Mouse (Mus musculus): ENCODE measurements around the gene Sbf2. TPM values are rescaled to one million over a fixed set of nuclear protein-coding genes. Genes with fewer than 3 reads are reported as not detected.

Sbf2 gene
- polyA plus RNA-seq, 1 experiment from 2014 or later, result 41.3 TPM

GRCm38 (mm10) chr7:110314401-110314890 lies 300.3 kb downstream of the Sbf2 start:
- TF ChIP-seq CTCF (IDR thresholded peaks at IDR 0.05), result no peak
- no peak for DNase-seq (ENCODE audit: low read depth, low spot score)
- in situ Hi-C loops (cut with MboI; ENCODE audit: low pct_unique_long_range_greater_than_20kb), result no loop called here
- no peak for ATAC-seq
- ChIA-PET POLR2A (interaction anchor here (1.8 kb wide), 1 partner anchor 14 kb away, joined by 5 read pairs; no protein-coding TSS in a partner anchor), CTCF (interaction anchor here (0.5 to 1.6 kb wide), 4 partner anchors 10 to 121 kb away, joined by 3 to 4 read pairs (median 3); no protein-coding TSS in a partner anchor)
- no peaks in the 10 kb centered on the region for H3K27me3 ChIP-seq

DNA sequence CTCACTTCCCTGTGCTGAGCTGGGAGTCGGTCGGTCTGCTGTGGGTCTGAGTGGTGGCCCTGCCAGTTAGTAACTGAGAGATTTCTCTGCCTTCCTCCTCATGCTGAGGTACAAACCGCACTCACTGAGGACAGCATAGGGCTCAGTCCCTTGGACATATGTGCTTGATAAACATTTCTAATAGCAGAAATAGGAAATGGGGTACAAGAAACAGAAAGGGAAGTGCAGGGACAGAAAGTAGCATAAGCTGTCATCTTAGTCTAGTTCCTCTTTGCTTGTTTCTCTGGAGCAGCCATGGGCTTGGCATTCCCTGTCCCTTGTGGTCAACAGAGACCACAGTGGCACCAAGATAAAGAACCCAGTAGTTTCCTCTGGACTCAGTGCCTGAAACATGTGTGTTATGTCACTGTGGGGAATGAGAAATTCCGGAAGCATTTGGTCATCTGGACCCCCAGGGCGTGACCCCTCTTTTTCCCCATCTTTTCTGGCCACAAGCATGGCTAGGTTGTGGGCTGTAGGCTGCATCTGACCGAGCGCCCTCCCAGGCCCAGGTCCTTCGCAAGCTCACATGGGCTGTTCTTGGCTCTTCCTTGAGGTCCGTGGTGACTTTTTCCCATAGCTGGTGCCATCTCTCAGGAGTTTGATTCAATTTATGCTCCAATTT lies 301.2 kb downstream of the Sbf2 start:
- in situ Hi-C loops (cut with MboI; ENCODE audit: low pct_unique_long_range_greater_than_20kb), result no loop called here
- DNase-seq (ENCODE audit: low read depth, low spot score) (no peak), ATAC-seq (no peak)
- CTCF ChIA-PET, result interaction anchor here (1.0 kb wide), 1 partner anchor 17 kb away, joined by 3 read pairs; no protein-coding TSS in a partner anchor
- TF ChIP-seq CTCF (IDR thresholded peaks at IDR 0.05), result no peak
- POLR2A ChIA-PET, result interaction anchor here (0.8 kb wide), 1 partner anchor 26 kb away, joined by 3 read pairs; no protein-coding TSS in a partner anchor
- no peaks in the 10 kb centered on the region for H3K27me3 ChIP-seq

DNA sequence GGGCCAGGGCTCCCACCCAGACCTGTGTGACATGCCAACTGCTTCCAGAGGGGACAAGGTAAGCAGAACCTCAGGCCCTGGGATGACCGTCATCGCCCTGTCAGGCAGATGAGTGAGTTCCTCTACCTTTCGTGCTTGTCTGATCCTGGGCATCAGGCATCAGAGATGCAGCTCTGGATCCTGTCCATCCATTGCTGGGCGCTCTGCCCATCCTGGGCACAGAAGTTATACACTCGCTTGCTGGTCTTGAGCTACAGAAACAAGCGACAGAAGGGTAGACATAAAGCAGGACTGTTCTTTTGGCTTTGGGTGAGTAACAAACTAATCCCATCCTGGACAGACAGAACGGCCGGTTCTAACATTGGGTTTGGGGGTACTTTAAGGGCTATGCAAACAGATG lies 305.5 kb downstream of the Sbf2 start:
- ATAC-seq, result no peak
- in situ Hi-C loops (cut with MboI; ENCODE audit: low pct_unique_long_range_greater_than_20kb), result no loop called here
- POLR2A ChIA-PET, result no interaction called here

DNA sequence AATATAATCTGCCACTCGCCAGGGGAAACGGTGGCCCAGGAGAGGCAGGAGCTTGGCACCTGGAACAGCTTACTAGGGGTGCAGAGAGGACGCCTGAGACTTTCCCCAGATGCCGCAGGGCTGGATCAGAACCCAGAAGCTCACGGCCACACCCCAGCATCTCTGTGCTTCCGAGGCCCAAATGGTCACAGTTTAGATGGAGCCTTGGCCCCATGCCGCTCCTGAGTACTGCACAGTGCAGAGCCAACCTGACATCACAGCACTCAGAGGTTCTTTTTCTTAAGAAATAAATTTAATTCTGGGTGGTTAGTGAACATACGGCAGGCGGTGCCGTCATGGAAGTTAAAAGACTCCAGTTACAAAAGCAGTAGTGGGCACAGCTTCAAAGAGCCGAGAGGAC lies 307.0 kb downstream of the Sbf2 start:
- H3K27me3 ChIP-seq, result no peaks in the 10 kb centered on the region
- TF ChIP-seq CTCF (IDR thresholded peaks at IDR 0.05), result no peak
- CTCF ChIA-PET, result no interaction called here
- DNase-seq (ENCODE audit: low read depth, low spot score) (no peak), ATAC-seq (no peak)
- in situ Hi-C loops (cut with MboI; ENCODE audit: low pct_unique_long_range_greater_than_20kb), result no loop called here
- POLR2A ChIA-PET, result interaction anchor here (1.0 kb wide), 1 partner anchor 10 kb away, joined by 3 read pairs; no protein-coding TSS in a partner anchor

More for the DNA sequence above, 305.5 kb downstream of the Sbf2 start:
- no peak for TF ChIP-seq CTCF (IDR thresholded peaks at IDR 0.05)
- no peaks in the 10 kb centered on the region for H3K27me3 ChIP-seq
- CTCF ChIA-PET, result interaction anchor here (1.7 kb wide), 1 partner anchor 12 kb away, joined by 3 read pairs; no protein-coding TSS in a partner anchor
- no peak for DNase-seq (ENCODE audit: low read depth, low spot score)

DNA sequence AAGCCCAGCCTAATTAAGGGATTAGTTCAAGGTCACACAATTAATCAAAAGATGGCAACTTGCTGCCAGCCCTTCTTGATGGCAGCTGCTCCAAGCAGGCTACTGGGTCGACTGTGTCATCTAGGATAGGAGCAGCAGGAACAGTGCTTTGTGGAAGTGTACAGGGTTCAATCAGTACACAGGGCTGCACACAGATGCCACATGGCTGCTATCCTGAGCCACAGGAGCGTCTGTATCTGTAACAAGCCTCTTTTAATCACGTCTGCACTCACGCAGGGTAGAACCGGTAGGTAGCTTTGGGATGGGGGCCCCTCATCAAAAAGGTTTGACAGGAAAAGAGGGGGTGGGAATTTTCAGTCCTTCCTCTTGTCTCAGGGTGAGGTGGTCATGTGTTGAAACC lies 308.4 kb downstream of the Sbf2 start:
- in situ Hi-C loops (cut with MboI; ENCODE audit: low pct_unique_long_range_greater_than_20kb), result no loop called here
- ATAC-seq (no peak), DNase-seq (ENCODE audit: low read depth, low spot score) (no peak)
- TF ChIP-seq CTCF (IDR thresholded peaks at IDR 0.05), result no peak
- ChIA-PET POLR2A (no interaction called here), CTCF (no interaction called here)
- H3K27me3 ChIP-seq, result no peaks in the 10 kb centered on the region

DNA sequence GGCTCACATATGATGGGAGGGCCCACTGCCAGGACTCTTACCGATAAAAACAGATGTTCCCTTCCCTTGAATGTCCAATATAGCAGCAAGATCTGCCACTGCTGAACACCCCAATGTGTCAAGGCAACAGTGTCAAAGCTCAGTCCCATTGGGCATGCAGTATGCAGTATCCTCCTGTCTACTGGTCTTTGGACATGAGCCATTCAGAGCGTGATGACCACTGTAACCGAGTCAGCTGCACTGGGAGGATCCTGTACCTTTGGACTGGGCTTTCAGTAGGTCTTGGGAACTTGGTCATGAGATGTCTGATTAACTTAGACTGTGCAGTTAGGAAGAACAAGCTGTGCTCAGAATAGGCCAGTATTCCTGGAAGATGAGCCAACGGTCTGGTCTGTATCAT lies 309.2 kb downstream of the Sbf2 start:
- in situ Hi-C loops (cut with MboI; ENCODE audit: low pct_unique_long_range_greater_than_20kb), result no loop called here
- POLR2A ChIA-PET, result no interaction called here
- H3K27me3 ChIP-seq, result no peaks in the 10 kb centered on the region
- DNase-seq (ENCODE audit: low read depth, low spot score), result no peak
- CTCF ChIA-PET, result no interaction called here
- no peak for TF ChIP-seq CTCF (IDR thresholded peaks at IDR 0.05)
- no peak for ATAC-seq

GRCm38 (mm10) chr7:110302886-110303285 lies 311.8 kb downstream of the Sbf2 start:
- POLR2A ChIA-PET, result no interaction called here
- ATAC-seq (no peak), DNase-seq (ENCODE audit: low read depth, low spot score) (no peak)
- in situ Hi-C loops (cut with MboI; ENCODE audit: low pct_unique_long_range_greater_than_20kb), result no loop called here
- H3K27me3 ChIP-seq, result no peaks in the 10 kb centered on the region
- CTCF ChIA-PET, result no interaction called here
- no peak for TF ChIP-seq CTCF (IDR thresholded peaks at IDR 0.05)

- in situ Hi-C loops (cut with MboI; ENCODE audit: low pct_unique_long_range_greater_than_20kb), result no loop called here
Observed at GRCm38 (mm10) chr7:110298739-110299410, 315.8 kb downstream of the Sbf2 start.

DNA sequence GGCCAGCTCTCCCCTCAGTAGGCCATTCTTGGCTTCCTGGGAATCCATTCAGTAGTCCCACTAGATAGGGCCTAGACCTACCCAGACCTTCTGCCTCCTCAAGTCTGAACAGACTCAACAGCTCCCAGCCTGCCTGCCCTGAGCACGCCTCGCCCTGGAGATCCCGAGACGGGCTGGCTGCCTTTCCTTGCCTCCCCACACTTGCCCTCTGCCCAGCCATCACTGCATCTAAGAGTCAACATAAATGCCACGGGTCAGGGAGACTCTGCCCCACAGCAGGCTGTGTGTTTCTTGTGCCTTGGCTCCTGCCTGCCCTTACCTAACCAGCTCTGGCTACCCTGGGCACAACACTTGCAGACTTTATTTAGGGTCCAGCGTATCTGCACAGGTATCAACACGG lies 316.6 kb downstream of the Sbf2 start:
- no peak for TF ChIP-seq CTCF (IDR thresholded peaks at IDR 0.05)
- H3K27me3 ChIP-seq, result no peaks in the 10 kb centered on the region
- ATAC-seq (no peak), DNase-seq (ENCODE audit: low read depth, low spot score) (no peak)
- CTCF ChIA-PET, result interaction anchor here (0.8 to 2.4 kb wide), 4 partner anchors 11 to 134 kb away, joined by 3 to 14 read pairs (median 6); no protein-coding TSS in a partner anchor
- POLR2A ChIA-PET, result interaction anchor here (0.7 to 1.3 kb wide), 4 partner anchors 9 to 13 kb away, joined by 3 to 4 read pairs (median 4); no protein-coding TSS in a partner anchor
- in situ Hi-C loops (cut with MboI; ENCODE audit: low pct_unique_long_range_greater_than_20kb), result no loop called here

More at GRCm38 (mm10) chr7:110298739-110299410, 315.8 kb downstream of the Sbf2 start:
- CTCF ChIA-PET, result interaction anchor here (2.4 kb wide), 1 partner anchor 11 kb away, joined by 14 read pairs; no protein-coding TSS in a partner anchor
- POLR2A ChIA-PET, result no interaction called here
- H3K27me3 ChIP-seq, result no peaks in the 10 kb centered on the region
- ATAC-seq (no peak), DNase-seq (ENCODE audit: low read depth, low spot score) (no peak)
- TF ChIP-seq CTCF (IDR thresholded peaks at IDR 0.05), result no peak

- DNase-seq (ENCODE audit: low read depth, low spot score) (no peak), ATAC-seq (peak; percentile 15)
- no peaks in the 10 kb centered on the region for H3K27me3 ChIP-seq
- in situ Hi-C loops (cut with MboI; ENCODE audit: low pct_unique_long_range_greater_than_20kb), result no loop called here
- POLR2A ChIA-PET, result interaction anchor here (0.7 to 1.3 kb wide), 5 partner anchors 9 to 134 kb away, joined by 3 to 4 read pairs (median 3); no protein-coding TSS in a partner anchor
- CTCF ChIA-PET, result interaction anchor here (0.8 to 2.4 kb wide), 5 partner anchors 10 to 135 kb away, joined by 3 to 14 read pairs (median 4); no protein-coding TSS in a partner anchor
- TF ChIP-seq CTCF (IDR thresholded peaks at IDR 0.05), result no peak
Observed at GRCm38 (mm10) chr7:110297611-110298010, 317.1 kb downstream of the Sbf2 start.
